Mouse (Mus musculus): ENCODE measurements around the gene Bckdha.

The Bckdha gene

GRCm38 (mm10) chr7:25658657-25659472, at the start of gene Bckdha, which contains the start of gene Exosc5:
Gene Bckdha, minus strand, starts transcription at chr7:25658981.
Gene Exosc5, plus strand, starts transcription at chr7:25659164.
- peak; percentile 96 for DNase-seq

GRCm38 (mm10) chr7:25707581-25708292, 49.0 kb upstream of the Bckdha start:
- DNase-seq, result no peak

GRCm38 (mm10) chr7:25706578-25707170, 47.9 kb upstream of the Bckdha start:
- DNase-seq, result no peak

- no peak for DNase-seq
These were observed 47.0 kb upstream of the Bckdha start for GRCm38 (mm10) chr7:25705801-25706251.

- peak; percentile 45 for DNase-seq
These were observed 46.1 kb upstream of the Bckdha start for GRCm38 (mm10) chr7:25704716-25705364.

GRCm38 (mm10) chr7:25703793-25704494, 45.2 kb upstream of the Bckdha start:
- no peak for DNase-seq

- DNase-seq, result no peak
These were observed 43.6 kb upstream of the Bckdha start for GRCm38 (mm10) chr7:25702350-25702749.

- no peak for DNase-seq
These were observed 42.0 kb upstream of the Bckdha start for GRCm38 (mm10) chr7:25700732-25701131.

- DNase-seq, result no peak
These were observed 41.1 kb upstream of the Bckdha start for GRCm38 (mm10) chr7:25699851-25700250.

GRCm38 (mm10) chr7:25694104-25694503, 35.3 kb upstream of the Bckdha start:
- no peak for DNase-seq

- no peak for DNase-seq
These were observed 31.3 kb upstream of the Bckdha start for GRCm38 (mm10) chr7:25690051-25690450.

- DNase-seq, result no peak
These were observed 30.8 kb upstream of the Bckdha start for GRCm38 (mm10) chr7:25689603-25690021.

- DNase-seq, result no peak
These were observed 30.2 kb upstream of the Bckdha start for GRCm38 (mm10) chr7:25688810-25689586.

GRCm38 (mm10) chr7:25687811-25688401, 29.1 kb upstream of the Bckdha start:
- no peak for DNase-seq

- DNase-seq, result peak; percentile 46
These were observed 28.1 kb upstream of the Bckdha start, which contains the start of gene Tgfb1 for GRCm38 (mm10) chr7:25686680-25687531. Gene Tgfb1, plus strand, starts transcription at chr7:25687002.

GRCm38 (mm10) chr7:25685926-25686470, 27.2 kb upstream of the Bckdha start:
- no peak for DNase-seq

GRCm38 (mm10) chr7:25684659-25685058, 25.9 kb upstream of the Bckdha start:
- no peak for DNase-seq

GRCm38 (mm10) chr7:25683474-25684180, 24.8 kb upstream of the Bckdha start:
- DNase-seq, result no peak

All from right cerebral cortex, postnatal 4 days (tissue).